Mouse (Mus musculus) hindbrain, embryonic 14.5 days (tissue): ENCODE measurements around the gene Cap2. TPM values are rescaled to one million over a fixed set of nuclear protein-coding genes. Genes with fewer than 3 reads are reported as not detected.

Experiments used
- ATAC-seq: fragments of 200-750 bp; cut with Nextera tagmentation; 2 replicates; pipeline ENCODE4 v1.8.0; 2017; ENCODE audit warnings: moderate number of reproducible peaks, mild to moderate bottlenecking, moderate TSS enrichment, moderate library complexity; ENCODE audit not compliant: low FRiP score
- DNase-seq: peaks from one replicate; pipeline ENCODE4 v3.0.0-alpha.2; 2015; ENCODE audit warnings: low spot score
- H3K27ac ChIP-seq: fragments of 300-500 bp; sonication (generic); 2 replicates; pipeline ENCODE4 v1.5.1; 2014; ENCODE audit warnings: mild to moderate bottlenecking, moderate library complexity
- H3K27me3 ChIP-seq: fragments of 300-500 bp; sonication (generic); 2 replicates; pipeline ENCODE4 v1.6.1; 2014; ENCODE audit warnings: mild to moderate bottlenecking, low read length, mixed read lengths; ENCODE audit not compliant: control insufficient read depth, insufficient read depth
- H3K36me3 ChIP-seq: fragments of 300-500 bp; sonication (generic); replicated peaks from 2 replicates; pipeline ENCODE4 v1.6.1; 2014; ENCODE audit not compliant: control insufficient read depth, insufficient read depth
- H3K4me1 ChIP-seq: fragments of 300-500 bp; sonication (generic); replicated peaks from 2 replicates; pipeline ENCODE4 v1.6.1; 2014; ENCODE audit warnings: antibody characterized with exemption, low read length, mixed read lengths; ENCODE audit not compliant: control insufficient read depth, insufficient read depth
- H3K4me2 ChIP-seq: fragments of 300-500 bp; sonication (generic); replicated peaks from 2 replicates; pipeline ENCODE4 v1.6.1; 2014; ENCODE audit warnings: mild to moderate bottlenecking, moderate library complexity
- H3K4me3 ChIP-seq: fragments of 300-500 bp; sonication (generic); replicated peaks from 2 replicates; pipeline ENCODE4 v1.5.1; 2014; ENCODE audit warnings: mild to moderate bottlenecking, low read length
- H3K9ac ChIP-seq: fragments of 300-500 bp; sonication (generic); 2 replicates; pipeline ENCODE4 v1.6.1; 2014
- H3K9me3 ChIP-seq: fragments of 300-500 bp; sonication (generic); 2 replicates; pipeline ENCODE4 v1.6.1; 2016; ENCODE audit warnings: low read length; ENCODE audit not compliant: control insufficient read depth
- WGBS: fragments of 180-500 bp; shearing (Covaris S2); extraction: QIAGEN DNeasy Blood & Tissue Kit; methylation state at CpG from one replicate; pipeline ENCODE4 v1.1.7; 2014; 5-methylcytosine and 5-hydroxymethylcytosine counted together
- polyA plus RNA-seq: library from polyadenylated mRNA; unstranded; fragments of >200 nt; fragmentation: Nextera tagmentation; extraction: Ambion mirVana; gene quantifications from 2 replicates; pipeline ENCODE4 v1.2.1, GENCODE M21; 2014

Cap2 gene
- 7.3 and 8.8 TPM in 2 replicates for polyA plus RNA-seq

DNA sequence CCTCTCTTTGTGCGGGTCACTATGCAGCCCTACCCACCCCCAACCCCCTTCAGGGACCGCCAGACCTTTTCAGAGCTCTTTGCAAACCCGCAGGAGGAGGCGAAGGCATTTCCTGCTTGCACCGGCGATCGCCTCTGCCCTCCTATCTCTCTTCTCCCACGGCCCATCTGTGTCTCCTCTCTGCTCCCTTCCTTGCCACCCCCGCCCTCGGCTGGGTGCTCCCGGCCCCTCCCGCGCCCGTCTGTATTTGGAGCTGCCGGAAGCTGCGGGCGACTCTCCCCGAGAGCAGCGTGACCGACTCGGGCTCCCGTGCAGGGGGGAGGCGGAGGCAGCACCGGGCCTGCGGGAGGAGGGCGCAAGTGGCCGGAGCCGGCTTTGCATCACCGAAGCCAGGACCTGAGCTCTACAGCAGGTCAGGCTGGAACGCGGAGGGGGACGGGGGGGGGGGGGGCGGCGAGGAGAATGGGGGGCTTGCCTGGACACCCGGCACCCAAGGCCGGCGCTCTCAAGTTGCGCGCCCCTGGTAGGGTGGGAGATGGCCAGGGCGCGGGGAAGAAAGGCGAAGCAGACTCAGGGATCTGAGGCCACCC, at the start of gene Cap2:
TSS of gene Cap2 (plus strand) at position 49 of the 590 bp plus-strand sequence.
- no peaks in the 10 kb centered on the region for H3K9me3 ChIP-seq
- DNase-seq (peak; percentile 45), ATAC-seq (peak; percentile 55; the same call in 1 of the 2 replicates)
- under 1% methylated on average over 33 of the region's 42 CpGs for WGBS
- H3K4me3 ChIP-seq, result peak within 1 kb of the TSS; percentile 49
- H3K9ac ChIP-seq, result peak within 1 kb of the TSS; percentile 56
- peak within 1 kb of the TSS; percentile 90 for H3K4me2 ChIP-seq
- H3K4me1 ChIP-seq, result 0 out of 2 replicates have a peak, but pooled peaks cover 4% of the 10 kb centered on the region
- H3K27me3 ChIP-seq, result 0 out of 2 replicates have a peak, but pooled peaks cover 9% of the 10 kb centered on the region
- no peak within 1 kb of the TSS for H3K27ac ChIP-seq
- H3K36me3 ChIP-seq, result no peaks in the 10 kb centered on the region

DNA sequence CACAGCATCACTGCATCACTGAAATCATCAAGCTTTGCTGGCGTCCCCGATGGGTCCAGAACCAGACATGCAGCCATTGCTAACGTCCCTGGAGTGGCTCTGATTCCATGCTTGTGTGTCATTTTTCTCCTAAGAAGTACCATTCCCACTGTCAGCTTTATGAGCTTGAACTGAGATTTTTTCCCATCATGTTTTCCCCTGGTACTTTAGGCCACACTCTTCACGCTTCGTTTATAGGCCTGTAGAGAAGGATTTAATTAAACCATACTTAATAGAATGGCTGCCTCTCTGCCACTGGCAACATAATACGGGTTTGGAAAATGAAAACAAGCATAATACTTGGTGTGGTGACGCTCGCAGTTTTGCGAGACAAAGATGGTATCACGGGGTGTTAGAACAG, 42.1 kb upstream of the Cap2 start:
- no peak overlapping the region for H3K9ac ChIP-seq
- 54% methylated on average over 10 of the region's 10 CpGs for WGBS
- H3K27me3 ChIP-seq, result no peaks in the 10 kb centered on the region
- H3K27ac ChIP-seq, result peak overlapping the region; percentile 6; the same call in 1 of the 2 replicates
- no peak overlapping the region for H3K4me3 ChIP-seq
- peak; percentile 66; the same call in 1 of the 2 replicates for ATAC-seq
- H3K36me3 ChIP-seq, result no peaks in the 10 kb centered on the region
- H3K9me3 ChIP-seq, result no peaks in the 10 kb centered on the region
- no peaks in the 10 kb centered on the region for H3K4me1 ChIP-seq
- no peak overlapping the region for H3K4me2 ChIP-seq
- DNase-seq, result no peak

DNA sequence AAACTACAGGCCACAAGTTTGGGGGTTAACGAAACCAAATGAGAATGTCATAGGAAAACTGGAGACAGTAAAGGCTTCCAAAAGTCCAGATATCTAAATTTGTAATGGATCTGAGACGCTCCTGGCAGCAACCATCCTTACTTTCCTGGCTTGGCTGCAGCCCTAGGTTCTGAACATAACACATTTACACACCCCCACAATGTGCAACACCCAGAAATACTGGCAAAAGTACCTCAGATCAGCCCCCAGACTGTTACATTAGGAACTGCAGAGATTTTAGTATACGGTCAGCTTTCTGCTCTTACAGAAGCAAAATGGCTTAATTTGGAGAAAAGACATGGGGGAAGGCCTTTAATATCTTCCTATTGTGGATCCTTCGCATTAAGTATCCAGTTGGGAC, 39.4 kb upstream of the Cap2 start:
- H3K9ac ChIP-seq, result no peak overlapping the region
- no peaks in the 10 kb centered on the region for H3K27me3 ChIP-seq
- no peaks in the 10 kb centered on the region for H3K36me3 ChIP-seq
- no peaks in the 10 kb centered on the region for H3K4me1 ChIP-seq
- H3K9me3 ChIP-seq, result no peaks in the 10 kb centered on the region
- no peak overlapping the region for H3K27ac ChIP-seq
- no peak overlapping the region for H3K4me3 ChIP-seq
- no peak overlapping the region for H3K4me2 ChIP-seq
- no peak for ATAC-seq
- 93% methylated on average over 4 of the region's 4 CpGs for WGBS
- no peak for DNase-seq

DNA sequence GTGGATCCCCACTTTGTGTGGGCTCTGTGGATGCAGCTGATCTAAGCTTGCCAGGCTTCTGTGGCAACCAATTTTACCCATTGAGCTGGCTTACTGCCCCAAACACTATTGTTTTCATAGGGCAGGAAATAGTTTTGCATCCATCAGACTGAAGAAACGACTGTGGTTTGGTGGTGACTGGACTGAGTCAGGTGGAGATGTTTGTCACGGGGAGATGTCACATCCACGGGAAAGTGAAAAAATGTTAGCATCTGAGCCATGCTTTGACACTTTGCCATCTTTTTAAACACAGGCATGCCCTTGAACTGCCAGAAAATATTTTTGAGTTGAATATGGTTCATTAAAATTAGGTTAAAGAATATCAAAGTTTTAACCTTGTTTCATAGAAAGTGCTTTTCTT, 37.9 kb upstream of the Cap2 start:
- Histone ChIP-seq H3K9ac (no peak overlapping the region), H3K27ac (no peak overlapping the region), H3K4me2 (no peak overlapping the region), H3K36me3 (no peaks in the 10 kb centered on the region), H3K27me3 (no peaks in the 10 kb centered on the region), H3K9me3 (no peaks in the 10 kb centered on the region), H3K4me1 (no peaks in the 10 kb centered on the region), H3K4me3 (no peak overlapping the region)
- ATAC-seq (no peak), DNase-seq (no peak)
- 83% methylated on average over 3 of the region's 3 CpGs for WGBS

DNA sequence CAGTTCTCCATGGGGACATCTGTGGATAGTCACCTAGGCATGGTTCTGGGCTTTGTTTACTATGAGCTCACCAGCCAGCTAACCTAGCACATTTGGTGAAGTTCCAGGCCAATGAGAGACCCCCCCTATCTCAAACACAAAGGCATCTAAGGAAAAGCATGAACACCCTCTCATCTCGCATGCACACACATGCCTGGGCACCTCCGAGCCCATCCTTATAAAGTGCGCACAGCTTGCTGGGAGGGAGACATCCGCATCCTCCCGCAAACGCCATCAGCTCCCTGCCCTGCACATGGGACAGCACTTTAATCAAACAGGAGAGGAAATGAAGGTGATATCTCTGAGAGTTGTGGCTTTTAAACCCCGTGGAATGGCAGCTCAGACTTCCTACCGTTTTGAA, 33.4 kb upstream of the Cap2 start:
- Histone ChIP-seq H3K27me3 (no peaks in the 10 kb centered on the region), H3K4me1 (no peaks in the 10 kb centered on the region), H3K9me3 (no peaks in the 10 kb centered on the region), H3K36me3 (no peaks in the 10 kb centered on the region), H3K27ac (no peak overlapping the region), H3K4me3 (no peak overlapping the region), H3K9ac (no peak overlapping the region), H3K4me2 (no peak overlapping the region)
- no peak for DNase-seq
- WGBS, result 69% methylated on average over 8 of the region's 8 CpGs
- no peak for ATAC-seq

DNA sequence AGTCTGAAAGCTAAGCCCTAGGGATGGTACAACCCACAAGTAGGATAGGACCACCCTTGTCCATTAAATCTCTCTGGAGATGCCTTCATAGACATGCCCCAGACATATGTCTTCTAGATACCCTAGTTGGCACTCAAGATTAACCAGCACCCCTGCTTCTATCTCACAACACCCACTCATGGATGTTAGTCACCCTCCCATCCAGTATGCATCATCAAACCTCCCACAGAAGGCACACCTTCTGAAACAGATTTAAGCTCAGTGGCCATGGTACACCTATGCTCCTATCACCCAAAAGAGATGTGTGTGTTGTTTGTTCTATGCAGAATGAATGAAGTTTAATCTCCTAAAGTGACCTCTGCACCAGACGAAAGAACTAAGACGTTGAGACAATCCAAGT, 32.1 kb upstream of the Cap2 start:
- no peak for ATAC-seq
- DNase-seq, result no peak
- H3K27me3 ChIP-seq, result no peaks in the 10 kb centered on the region
- H3K36me3 ChIP-seq, result no peaks in the 10 kb centered on the region
- H3K9me3 ChIP-seq, result no peaks in the 10 kb centered on the region
- H3K9ac ChIP-seq, result no peak overlapping the region
- no peaks in the 10 kb centered on the region for H3K4me1 ChIP-seq
- WGBS, result 93% methylated on average over 2 of the region's 2 CpGs
- no peak overlapping the region for H3K4me2 ChIP-seq
- H3K4me3 ChIP-seq, result no peak overlapping the region
- H3K27ac ChIP-seq, result no peak overlapping the region

DNA sequence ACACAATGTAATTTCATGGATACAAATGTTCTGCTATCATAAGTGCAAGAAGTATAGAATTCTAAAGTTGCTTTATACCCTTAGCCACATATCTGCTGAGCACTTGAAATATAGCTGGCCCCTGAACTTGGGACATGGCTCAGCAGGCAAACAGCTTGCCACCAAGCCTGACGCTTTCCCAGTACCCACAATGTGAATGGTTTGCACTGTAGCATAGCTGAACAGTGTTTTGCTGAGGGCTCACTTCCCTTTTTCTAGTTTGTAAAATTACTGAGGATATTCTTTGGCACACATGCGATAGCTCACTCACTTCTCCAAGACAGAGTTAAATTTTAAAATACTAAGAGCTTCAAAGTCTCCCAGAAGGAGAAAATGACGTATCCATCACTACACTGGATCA, 20.4 kb upstream of the Cap2 start:
- no peaks in the 10 kb centered on the region for H3K36me3 ChIP-seq
- no peaks in the 10 kb centered on the region for H3K27me3 ChIP-seq
- no peak for ATAC-seq
- H3K27ac ChIP-seq, result no peak overlapping the region
- no peak overlapping the region for H3K4me3 ChIP-seq
- 75% methylated on average over 3 of the region's 3 CpGs for WGBS
- no peaks in the 10 kb centered on the region for H3K9me3 ChIP-seq
- no peaks in the 10 kb centered on the region for H3K4me1 ChIP-seq
- no peak for DNase-seq
- no peak overlapping the region for H3K4me2 ChIP-seq
- H3K9ac ChIP-seq, result no peak overlapping the region

DNA sequence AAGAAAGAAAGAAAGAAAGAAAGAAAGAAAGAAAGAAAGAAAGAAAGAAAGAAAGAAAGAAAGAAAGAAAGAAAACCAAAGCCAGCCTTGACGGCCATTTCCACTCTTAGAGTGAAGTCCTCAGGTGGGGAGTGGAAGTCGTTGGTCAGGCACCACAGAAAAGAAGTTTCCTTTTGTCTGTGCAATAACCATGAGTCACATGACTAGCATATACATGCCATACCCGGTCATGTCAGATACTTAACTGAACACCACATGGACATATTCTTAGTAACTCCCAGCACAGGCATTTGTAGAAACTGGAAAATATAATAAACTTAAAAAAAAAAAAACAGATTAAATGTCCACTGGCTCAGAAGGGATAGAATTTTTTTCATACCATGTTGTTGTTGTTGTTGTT, 16.0 kb upstream of the Cap2 start:
- H3K9ac ChIP-seq, result no peak overlapping the region
- H3K4me1 ChIP-seq, result no peaks in the 10 kb centered on the region
- WGBS, result 86% methylated on average over 3 of the region's 3 CpGs
- H3K9me3 ChIP-seq, result no peaks in the 10 kb centered on the region
- no peaks in the 10 kb centered on the region for H3K27me3 ChIP-seq
- ATAC-seq, result no peak
- no peak overlapping the region for H3K27ac ChIP-seq
- H3K4me2 ChIP-seq, result no peak overlapping the region
- no peak overlapping the region for H3K4me3 ChIP-seq
- DNase-seq, result no peak
- H3K36me3 ChIP-seq, result no peaks in the 10 kb centered on the region

DNA sequence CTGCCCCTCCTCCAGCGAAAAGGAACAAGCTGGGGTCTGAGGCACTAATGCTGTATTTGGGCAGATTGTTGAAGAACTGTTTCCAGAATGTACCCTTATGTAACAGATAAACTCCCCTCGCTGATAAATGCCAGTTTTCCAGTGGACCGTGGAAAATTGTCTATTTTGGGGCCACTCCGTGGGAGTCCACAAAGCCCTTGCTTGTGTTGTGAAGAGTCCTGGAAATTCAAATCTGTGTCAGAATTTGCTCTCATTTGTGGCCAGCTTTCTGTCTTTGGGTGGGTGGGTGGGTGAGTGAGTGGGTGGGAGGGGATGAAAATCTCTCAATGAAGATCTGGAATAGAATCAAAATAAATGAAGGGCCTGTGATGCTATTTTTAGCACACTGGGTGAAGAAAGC, 13.5 kb upstream of the Cap2 start:
- no peaks in the 10 kb centered on the region for H3K36me3 ChIP-seq
- H3K9me3 ChIP-seq, result no peaks in the 10 kb centered on the region
- H3K27me3 ChIP-seq, result no peaks in the 10 kb centered on the region
- WGBS, result 68% methylated on average over 4 of the region's 4 CpGs
- no peak for DNase-seq
- no peak overlapping the region for H3K4me3 ChIP-seq
- no peak for ATAC-seq
- no peaks in the 10 kb centered on the region for H3K4me1 ChIP-seq
- H3K27ac ChIP-seq, result no peak overlapping the region
- H3K4me2 ChIP-seq, result no peak overlapping the region
- no peak overlapping the region for H3K9ac ChIP-seq

DNA sequence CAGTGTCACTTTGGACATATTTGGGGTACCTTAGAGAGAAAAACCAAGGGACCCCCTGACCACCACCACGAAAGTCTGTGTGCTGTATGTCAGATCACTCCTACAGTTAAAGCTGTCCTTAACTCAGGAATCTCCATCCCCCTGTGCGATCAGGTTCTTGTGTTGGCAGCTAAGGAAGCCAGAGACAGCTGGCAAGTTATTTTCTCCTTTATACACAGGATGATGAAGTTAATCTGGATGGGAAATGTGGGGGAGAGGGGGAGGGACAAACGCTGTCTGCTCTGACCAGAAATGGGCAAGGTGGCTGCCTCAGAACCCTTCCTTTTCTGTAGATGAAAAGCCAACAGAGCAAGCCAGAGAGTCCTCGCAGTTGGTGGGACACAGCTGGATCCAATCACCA, 11.0 kb upstream of the Cap2 start:
- no peaks in the 10 kb centered on the region for H3K36me3 ChIP-seq
- no peaks in the 10 kb centered on the region for H3K9me3 ChIP-seq
- H3K27ac ChIP-seq, result no peak overlapping the region
- no peak overlapping the region for H3K4me2 ChIP-seq
- no peak overlapping the region for H3K4me3 ChIP-seq
- no peak overlapping the region for H3K9ac ChIP-seq
- DNase-seq, result no peak
- H3K4me1 ChIP-seq, result no peaks in the 10 kb centered on the region
- WGBS, result 55% methylated on average over 4 of the region's 4 CpGs
- ATAC-seq, result no peak
- no peaks in the 10 kb centered on the region for H3K27me3 ChIP-seq
